Mouse (Mus musculus) monocyte, adult 2 months (primary cell): ENCODE measurements around the gene Gm5169.
"Not testable (repeated sequence)": the region's sequence is repeated elsewhere in the genome, so short reads cannot be mapped to it uniquely, and the experiment has no call there.

ENCODE experiments used
- DNase-seq, 2 experiments: peaks; one replicate each; pipeline ENCODE4 v3.0.0; 2022; ENCODE audit warnings: low spot score in 2 of 2, low read depth in 1 of 2

Gm5169 gene

DNA sequence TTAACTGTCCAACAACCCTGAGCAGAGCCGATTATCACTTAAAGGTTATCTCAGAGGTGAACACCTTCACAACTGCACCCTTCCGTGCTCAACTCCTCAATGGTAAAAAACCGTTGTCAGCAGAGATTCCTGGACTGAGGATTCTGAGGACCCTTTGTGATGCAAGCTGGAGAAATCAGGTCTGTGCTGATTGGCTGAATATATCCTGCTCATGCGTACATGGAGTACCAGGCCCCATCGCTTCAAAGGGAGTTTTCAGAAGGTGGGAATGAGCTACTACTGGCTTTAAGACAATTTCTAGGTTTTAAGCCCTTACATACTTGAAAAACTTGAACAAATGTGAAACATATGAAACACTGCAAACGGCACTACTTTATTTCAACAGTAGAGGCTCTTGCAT is at the start of gene Gm5169:
Gene Gm5169 (minus strand): TSS at position 101 of the 400 bp plus-strand sequence.
- DNase-seq: not testable (repeated sequence)

DNA sequence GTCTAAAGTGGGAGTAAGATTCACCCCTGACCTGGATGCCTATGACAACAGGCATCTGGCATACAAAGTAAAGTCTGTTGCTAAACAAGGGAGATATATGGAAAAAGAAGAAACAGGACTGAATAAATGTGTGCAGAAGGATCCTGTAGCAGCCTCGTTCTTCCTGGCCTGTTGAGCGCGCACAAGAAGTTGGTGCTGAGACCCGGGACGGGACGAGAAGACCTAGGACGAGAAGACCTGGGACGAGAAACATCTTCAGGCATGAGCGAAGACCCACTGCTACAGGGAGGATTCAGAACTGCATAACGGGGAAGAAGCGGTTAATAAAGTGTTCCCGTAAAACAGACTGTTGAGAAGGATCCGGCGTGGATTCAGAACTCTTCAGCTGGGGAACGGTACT is 46.2 kb upstream of the Gm5169 start:
- DNase-seq: not testable (repeated sequence)
